Mouse (Mus musculus) olfactory bulb, adult 2 months (tissue): Measurements from ENCODE around the gene Slc30a3.

Source experiments
- CTCF ChIP-seq: fragments of 200-500 bp; IDR thresholded peaks from 2 replicates; pipeline ENCODE4 v1.5.1; 2012; ENCODE audit warnings: low read depth, mild to moderate bottlenecking, low read length, moderate library complexity; ENCODE audit not compliant: insufficient read depth
- POLR2A ChIP-seq: fragments of 200-500 bp; IDR thresholded peaks from 2 replicates; pipeline ENCODE4 v1.6.1; 2012; ENCODE audit warnings: mild to moderate bottlenecking, low read depth, low read length, moderate library complexity; ENCODE audit not compliant: insufficient read depth

DNA sequence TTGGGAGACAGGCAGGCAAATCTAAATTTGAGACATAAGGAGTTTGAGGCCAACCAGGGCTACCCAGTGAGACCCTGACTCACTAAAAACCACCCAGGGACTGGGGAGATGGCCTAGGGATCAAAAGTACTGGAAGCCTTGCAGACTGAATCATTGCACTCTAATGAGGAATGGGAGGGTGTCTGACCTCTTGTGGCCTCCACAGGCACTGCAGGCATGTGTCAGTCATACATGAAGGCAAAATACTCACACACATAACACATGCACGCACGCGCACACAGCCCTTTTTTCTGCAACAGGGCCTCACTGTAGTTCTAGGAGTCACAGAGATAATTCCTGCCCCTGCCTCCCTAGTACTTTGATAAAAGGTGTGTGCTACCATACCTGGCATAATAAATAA, 26.7 kb downstream of the Slc30a3 start:
- TF ChIP-seq POLR2A (no peak), CTCF (no peak)
